Mouse (Mus musculus): ENCODE data around the gene Zdhhc23.
A peak's percentile ranks its signal among the peaks of the same experiment; 100 is the strongest.

The Zdhhc23 gene

DNA sequence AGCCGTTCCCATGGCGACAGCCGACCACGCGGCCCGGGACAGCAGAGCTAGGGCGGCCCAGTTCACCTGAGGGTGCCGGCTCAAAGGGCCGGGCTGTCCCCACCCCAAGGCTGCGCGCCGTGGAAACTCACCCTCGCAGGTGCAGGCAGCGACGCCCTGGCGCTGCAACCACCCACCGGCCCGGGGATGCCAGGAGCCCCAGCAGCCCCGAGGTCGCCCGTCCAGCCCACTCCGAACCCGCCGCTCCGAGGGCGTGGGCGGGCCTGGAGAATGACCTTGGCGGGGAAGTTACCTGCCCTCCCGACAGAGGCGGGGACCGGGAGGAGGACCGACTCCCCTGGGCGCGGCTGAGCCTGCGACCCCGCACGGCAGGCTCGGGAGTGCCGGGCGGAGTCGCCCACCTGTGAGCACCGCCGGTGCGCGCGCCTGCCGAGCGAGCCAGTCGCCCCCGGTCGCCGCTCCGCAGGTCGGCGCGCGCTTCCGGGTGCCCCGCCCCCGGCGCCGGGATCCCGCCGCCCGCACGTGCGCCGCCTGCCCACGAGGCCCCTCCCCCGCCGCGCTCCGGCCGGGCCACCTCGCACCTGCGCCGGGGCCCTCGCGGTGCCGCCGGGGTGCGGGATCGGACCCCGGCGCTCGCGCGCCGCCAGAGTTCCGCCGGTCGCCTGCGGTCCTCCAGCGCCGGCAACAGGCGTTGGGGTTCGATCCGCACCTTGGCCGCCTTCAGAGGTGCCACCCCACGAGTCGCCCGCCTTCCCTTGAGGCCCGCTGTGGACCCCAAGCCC lies at the start of gene Zdhhc23:
Gene Zdhhc23 (minus strand): TSS at position 464 of the 782 bp plus-strand sequence.
- DNase-seq (ENCODE audit: low spot score) = peak; percentile 13

DNA sequence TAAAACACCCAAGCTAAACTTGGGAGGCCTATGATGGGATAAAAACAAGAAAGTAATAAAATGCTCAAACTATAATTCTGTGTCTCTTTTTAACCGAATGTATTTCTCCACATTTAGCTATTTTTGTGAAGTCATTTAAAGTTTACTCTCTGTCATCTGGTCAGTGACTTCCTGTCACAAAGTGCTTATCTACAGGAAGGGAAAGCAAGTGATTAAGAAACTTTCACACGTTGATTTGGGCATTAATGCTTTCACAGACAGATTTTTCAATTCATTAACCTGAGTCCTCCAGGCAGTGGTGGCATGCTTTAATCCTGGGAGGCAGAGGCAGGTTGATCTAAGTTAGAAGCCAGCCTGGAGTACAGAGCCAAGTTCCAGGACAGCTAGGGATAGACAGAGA lies 49.7 kb upstream of the Zdhhc23 start:
- no peak for DNase-seq (ENCODE audit: low spot score)

DNA sequence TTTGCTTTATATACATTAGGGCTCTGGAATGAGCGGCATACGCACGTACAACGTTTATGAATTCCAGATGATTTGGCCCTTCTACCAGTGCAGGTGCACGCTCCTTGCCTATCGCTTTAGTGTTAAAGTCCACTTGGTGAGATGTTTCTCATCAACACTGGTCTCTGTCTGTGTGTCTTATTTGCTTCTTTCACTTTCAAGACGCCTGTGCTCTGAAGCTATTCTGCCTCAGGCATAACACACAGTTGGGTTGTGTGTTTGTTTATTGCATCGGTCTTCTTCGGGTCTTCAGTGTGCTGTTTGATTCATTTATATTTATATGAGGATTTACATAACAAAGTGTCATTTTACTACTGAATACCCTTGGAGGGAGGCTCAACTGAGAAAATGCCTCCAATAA lies 47.2 kb upstream of the Zdhhc23 start:
- no peak for DNase-seq (ENCODE audit: low spot score)

DNA sequence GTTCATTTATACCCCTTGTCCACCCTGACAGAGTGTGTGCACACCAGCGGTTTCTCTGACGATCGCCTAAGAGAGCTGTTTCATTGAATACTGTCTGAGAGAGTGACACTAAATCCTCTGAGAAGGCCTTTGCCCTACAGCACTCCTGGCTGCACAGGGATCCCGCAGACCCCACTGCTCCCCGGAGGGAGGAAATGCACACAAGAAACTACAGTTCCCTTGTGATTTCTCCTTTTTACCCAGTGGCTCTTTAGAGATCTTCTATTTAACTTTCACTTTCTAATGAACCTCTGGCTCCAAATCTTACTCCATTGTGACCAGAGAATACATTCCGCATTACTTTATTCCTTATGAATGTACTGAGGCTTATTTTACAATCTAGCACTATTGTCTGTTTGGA lies 46.6 kb upstream of the Zdhhc23 start:
- DNase-seq (ENCODE audit: low spot score) = no peak

DNA sequence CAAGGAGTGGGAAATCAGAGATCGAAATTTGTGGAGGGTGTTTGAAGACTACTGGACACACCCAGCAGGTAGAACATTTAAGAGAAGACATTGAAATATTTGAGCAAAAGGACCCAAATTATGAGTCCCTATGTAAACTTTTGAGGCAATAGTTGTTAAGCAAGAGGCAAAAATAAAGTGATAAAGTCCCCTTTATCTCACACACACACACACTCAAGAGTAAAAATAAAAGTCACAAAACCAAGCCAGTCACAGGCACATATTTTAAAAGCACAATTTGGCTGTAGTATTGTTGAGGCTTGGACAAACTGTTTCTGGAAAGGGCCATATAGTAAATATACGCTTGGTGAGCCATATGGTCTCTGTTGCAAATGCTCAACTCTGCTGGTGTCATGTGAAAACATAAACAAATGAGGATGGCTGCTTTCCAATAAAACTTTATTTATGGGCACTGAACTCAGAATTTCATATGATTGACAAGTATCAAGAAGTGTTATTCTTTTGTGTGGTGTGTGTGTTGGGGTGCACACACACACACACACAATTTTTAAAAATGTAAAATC lies 39.5 kb upstream of the Zdhhc23 start:
- DNase-seq (ENCODE audit: low spot score) = no peak

DNA sequence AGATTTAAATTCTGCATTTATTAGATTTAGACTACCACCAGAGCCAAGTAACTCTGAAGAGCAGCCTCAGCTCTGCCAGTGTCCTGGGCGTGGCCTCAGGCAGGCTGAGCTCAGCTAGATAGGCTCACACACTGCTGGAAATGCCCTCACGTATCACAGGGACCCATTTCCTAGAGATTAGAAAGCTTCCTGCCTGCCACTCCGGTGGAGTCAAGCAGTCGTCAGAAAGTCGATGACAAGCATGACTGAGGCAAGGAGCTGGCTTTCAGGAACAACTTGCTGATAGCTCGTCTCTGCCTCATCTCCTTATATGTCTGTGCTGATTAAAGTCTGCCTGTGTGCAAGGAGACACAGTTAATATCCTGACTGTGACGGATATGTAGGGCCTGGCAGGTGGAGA lies 38.8 kb upstream of the Zdhhc23 start:
- DNase-seq (ENCODE audit: low spot score) = no peak

DNA sequence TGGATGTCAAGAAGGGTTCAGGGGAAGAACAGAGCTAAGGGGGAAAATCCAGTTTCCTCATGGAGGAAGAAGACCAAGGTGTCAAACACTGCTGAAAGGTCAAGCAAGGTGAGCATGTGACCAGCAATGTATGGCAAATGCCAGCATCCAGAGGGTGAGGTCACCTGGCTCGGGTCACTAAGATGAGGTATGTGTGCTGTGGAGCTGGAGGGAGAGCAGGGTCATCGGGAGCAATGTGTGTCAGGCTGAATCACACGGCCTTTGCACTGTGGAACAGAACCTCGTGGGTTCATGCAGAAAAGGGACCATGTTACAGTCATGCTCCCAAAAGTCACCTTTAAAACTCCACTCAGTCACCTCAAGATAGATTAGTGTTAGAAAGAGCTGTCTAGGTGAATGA lies 38.1 kb upstream of the Zdhhc23 start:
- DNase-seq (ENCODE audit: low spot score) = no peak

DNA sequence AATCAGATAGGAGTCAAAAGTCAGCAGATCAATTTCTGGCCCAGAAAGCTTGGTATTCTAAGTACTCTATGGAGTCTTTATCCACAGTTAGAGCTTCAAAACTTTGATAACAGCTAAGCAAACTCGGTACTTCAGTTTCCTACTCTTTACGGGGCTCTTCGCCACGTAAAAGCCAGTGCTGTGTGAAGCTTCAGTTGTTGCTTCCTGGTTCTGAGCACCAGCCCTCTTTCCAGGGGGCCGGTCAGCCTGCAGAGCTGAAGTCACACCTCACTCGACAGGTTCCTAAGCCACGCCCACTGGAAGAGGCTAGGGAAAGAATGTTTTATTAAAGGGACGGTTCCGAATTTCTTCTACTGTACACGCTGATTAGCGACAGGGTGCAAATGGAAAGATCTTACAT lies 36.6 kb upstream of the Zdhhc23 start:
- DNase-seq (ENCODE audit: low spot score) = peak; percentile 35

DNA sequence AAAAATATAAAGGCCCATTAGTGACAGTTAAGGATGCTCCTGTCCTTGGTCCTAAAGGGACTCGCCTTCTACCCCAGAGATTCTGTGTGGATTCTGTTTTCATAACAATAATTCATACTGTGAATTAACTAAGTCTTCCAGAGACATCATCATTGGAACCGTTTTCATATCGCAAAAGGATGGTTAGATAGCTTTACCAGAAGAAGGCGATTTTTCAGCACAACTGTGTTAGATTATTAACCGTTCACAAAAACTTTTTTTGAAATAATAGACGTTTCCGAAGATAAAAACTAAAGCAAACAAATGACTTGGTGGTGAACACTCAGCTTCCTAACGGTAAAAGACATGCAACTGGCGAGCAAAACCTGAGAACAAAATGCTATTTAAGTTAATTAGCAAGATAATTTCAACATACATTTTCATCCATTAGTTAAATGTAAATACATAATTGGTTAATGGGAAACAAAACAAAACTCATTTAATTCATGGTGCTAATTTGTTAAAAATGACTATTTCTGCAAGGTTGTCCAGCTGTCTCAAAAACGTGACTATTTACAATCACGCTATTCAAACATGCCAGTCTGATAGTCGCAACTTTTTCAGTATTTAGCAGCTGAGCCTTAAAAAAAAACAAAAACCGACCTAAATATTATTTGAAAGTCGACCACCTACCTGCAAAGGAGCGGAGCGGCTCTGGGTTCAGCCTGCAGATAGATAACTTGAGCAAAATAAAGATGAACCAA lies 36.0 kb upstream of the Zdhhc23 start:
- DNase-seq (ENCODE audit: low spot score) = no peak

DNA sequence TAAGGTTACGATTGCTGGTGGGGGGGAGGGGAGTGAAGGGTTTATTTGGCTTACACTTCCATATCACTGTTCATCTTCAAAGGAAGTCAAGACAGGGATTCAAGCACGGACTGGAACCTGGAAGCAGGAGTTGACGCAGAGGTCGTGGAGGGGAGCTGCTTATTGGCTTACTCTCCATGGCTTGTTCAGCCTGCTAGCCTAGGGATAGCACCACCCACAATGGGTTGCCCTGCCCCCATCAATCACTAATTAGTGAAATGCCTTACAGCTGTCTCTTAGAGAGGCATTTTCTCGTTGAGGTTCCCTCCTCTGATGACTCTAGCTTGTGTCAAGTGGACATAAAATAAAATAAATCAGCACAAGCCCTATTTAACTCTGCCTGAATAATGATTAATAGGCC lies 31.4 kb upstream of the Zdhhc23 start:
- no peak for DNase-seq (ENCODE audit: low spot score)

DNA sequence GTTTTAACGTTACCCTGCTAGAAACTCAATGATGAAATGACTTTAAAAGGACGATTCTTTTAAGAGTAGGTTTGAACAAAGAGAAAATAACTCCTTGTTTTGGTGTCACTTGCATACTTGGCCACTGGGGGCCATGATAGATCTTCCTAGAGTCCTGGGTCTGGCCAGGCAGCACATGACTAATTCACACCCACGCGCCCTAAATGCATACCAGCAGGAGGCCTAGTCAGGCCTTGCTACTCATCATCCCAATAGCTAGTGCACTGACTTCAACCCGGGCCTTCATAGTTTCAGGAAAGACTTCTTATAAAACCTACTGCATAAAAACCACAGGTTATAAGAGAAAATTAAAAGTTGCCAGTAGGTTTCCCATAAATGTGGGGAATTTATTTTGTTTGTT lies 22.5 kb upstream of the Zdhhc23 start:
- DNase-seq (ENCODE audit: low spot score) = no peak

DNA sequence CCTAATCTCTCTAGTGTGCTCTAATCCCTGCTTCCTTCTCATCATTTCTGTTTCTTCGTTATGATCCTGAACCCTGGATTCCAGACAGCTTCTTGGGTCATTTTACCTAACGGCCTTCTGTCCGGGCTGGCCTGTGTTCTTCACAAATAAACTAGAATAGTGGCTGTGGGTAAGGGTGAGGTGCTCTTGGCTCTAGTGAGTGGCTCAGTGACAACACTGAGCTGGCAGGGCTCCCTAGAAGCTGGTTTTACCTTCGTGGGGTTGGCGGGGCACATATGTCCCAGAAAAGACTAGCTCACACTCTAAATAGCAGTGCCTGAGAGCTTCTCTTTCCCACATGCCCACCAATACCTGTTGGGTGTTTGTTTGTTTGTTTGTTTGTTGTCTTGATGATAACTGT lies 19.9 kb upstream of the Zdhhc23 start:
- DNase-seq (ENCODE audit: low spot score) = no peak

DNA sequence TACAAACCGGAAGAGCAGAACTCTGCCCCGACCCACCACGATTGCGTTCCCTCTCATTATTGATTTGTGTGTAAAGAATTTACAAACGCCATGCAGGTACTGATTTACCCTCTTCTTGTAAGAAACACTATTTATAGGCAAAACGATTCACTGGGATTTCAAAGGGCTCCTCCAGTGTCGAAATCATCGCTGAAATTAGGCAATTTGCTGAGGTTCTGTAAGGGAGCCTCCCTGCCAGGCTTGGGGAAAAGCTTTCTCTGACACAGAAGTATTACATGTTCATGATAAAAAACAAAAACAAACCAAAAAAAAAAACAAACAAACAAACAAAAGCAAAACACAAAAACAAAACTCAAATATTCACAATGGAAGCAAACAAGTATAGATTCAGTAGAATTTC lies 19.5 kb upstream of the Zdhhc23 start:
- no peak for DNase-seq (ENCODE audit: low spot score)

DNA sequence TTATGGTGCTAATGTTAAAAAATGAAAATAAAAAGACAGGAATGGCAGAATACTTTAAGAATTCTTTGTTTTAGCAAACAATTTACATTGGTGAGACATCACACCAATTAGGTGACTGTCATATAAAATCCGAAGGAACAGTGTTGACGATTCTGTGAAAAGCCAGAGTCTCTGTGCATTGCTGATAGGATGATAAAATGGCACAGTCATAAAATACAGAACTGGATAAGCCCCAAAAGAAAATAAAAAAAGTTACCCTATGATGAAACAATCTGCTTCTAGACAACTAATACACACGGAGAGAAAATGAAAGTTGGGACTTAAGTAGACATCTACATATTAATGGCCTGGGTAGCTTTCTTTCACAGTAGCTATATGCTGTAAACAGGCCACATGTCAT lies 15.0 kb upstream of the Zdhhc23 start:
- no peak for DNase-seq (ENCODE audit: low spot score)

DNA sequence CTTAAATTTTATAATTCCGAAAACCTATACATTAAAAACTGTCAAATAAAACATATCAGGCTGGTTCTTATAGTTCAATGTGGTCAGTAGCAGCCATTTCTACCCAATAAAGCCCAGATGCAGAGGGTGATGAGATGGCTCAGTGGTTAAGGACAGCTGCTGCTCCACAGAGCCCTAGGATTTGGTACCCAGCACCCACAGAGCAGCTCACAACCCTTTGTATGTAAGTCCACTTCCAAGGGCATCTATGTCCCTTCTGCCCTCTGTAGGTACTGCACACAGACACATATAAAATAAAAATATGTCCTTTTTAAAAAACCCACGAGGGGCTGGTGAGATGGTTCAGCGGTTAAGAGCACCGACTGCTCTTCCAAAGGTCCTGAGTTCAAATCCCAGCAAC lies 6.7 kb upstream of the Zdhhc23 start:
- no peak for DNase-seq (ENCODE audit: low spot score)

DNA sequence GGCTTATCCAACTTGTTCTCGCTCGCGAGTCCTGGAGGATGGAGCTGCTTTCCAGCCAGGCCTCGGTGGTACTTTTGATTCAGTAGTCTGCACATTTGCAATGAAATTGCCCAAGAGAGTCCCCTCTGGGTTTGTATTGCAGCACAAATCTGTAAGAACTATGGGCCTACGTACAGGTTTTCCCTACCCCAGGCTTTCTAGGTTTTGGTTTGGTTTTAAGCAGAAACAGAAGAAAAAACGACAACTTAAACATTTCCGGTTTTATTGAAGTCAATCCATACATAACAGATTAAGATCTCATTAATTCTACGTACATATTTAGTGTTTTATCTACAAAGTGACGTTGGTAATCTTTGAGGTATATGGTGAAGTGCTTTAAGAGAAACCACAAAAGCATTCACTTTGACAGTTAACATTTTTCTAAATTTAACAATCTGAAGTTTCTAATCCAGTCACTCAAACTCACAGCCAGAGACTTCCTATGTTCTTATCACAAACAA lies 569 bp upstream of the Zdhhc23 start:
- DNase-seq (ENCODE audit: low spot score) = no peak

DNA sequence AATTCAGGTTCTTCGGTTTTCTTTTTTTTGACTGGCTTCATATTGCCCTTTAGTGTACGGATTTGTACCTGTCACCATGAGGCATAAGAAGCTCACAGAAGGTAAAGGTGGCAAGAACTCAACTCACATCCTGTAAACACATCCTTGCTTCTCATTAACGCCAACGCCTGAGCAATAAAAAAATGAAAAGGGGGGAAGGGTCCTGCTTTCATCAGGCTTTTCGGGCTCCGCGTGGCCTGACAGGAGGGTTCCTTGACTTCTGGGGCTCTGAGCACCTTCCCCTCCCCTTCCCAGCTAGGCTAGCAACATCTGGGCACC lies 622 bp downstream of the Zdhhc23 start:
- DNase-seq (ENCODE audit: low spot score) = no peak

DNA sequence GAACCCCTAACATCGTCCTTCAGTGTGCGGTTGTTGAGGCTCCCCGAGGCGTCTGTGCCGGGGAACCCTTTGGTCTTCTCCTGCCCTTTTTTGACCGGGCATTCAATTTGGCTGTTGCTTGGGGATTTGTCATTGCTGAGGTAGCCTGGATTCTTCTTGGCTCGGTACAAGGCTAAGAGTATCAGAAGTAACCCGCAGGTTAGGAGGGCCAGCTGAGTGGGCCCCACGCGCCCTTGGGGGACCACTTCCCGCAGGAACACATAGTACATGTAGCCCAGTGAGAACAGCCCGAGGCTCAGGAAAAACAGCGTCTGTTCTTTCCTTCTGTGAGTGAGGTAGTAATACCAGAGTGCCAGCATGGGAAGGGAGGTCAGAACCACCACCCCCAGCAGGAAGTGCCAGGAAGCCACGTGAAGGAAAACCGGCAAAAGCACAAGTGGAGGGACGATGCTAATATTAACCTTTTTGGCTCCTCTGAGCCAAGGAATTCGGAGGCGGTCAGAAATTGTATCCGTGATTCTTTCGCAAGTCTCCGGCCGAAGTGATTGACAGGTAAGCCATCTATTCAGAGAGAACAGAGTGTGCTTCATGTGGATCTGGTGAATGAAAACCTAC lies 5.9 kb downstream of the Zdhhc23 start:
- no peak for DNase-seq (ENCODE audit: low spot score)

DNA sequence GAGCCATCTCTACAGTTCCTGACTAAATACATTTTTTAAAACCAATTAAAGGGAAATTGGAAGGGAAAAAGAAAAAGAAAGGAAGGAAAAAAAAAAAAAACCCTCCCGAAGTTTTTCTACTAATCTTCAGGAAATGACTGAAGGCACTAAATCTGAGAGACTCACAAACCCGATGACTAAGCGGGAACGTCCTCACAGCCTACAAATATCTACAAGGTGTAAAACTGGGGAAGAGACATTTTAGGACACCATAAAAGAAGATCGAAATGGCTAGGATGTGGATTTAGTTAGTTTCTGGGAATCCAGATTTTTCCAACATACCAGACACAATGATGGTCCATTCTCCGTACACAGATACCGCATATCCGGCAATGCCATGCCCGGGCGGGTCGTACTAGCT lies 6.4 kb downstream of the Zdhhc23 start:
- DNase-seq (ENCODE audit: low spot score) = no peak

DNA sequence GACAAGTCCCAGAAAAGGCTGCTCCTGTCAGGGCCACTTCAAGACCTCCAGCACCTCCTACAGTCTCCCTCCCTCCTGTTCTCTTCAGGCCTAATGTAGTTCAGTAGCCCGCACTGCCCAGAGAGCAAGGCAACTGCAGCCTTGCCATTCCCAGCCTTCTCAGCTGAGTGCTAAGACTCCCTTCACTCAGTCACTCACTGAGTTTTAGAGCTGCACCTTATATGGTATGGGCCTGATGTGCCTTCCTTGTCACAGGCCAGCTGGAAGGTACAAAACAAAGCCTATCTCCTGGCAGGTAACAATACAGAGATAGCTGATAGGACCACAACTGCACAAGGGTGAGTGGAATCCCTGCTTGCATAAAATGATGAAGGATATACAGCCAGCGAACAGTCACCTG lies 7.2 kb downstream of the Zdhhc23 start:
- DNase-seq (ENCODE audit: low spot score) = no peak

DNA sequence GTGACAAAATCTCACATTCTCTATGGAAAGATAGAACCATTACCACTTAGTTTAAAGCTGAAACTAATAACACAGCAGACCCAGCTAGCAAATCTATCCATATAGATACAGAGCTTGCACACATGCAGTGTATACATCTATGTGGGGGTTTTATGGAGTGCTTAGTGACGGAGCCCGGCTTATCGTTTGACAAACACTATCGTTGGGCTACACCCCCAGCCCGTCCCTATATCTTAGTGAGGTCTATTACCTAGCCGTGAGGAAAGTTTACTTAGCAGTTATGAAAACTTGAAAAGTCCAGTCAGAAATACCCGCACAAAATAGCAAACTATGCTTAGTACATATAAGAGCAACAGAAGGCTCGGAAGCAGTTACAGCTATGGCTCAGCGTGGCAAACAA lies 7.8 kb downstream of the Zdhhc23 start:
- no peak for DNase-seq (ENCODE audit: low spot score)

DNA sequence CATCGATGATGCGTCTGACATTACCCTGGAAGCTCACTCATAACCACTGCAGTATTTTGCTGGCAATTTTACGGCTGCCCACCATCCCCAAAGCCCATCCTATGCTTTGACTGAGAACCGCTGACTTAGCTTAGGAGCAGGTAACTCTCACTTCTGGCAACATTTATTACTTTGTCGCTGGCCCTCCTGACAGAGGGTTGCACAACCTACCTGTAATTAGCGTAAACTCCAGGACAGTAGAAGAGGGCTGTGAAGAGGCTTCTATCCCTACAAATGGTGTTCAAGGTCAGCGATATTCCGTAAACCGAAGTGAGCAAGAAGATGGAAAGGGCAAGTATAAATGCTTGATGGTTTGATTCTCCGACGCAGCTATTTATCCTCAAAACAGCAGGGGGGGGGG lies 8.4 kb downstream of the Zdhhc23 start:
- no peak for DNase-seq (ENCODE audit: low spot score)

DNA sequence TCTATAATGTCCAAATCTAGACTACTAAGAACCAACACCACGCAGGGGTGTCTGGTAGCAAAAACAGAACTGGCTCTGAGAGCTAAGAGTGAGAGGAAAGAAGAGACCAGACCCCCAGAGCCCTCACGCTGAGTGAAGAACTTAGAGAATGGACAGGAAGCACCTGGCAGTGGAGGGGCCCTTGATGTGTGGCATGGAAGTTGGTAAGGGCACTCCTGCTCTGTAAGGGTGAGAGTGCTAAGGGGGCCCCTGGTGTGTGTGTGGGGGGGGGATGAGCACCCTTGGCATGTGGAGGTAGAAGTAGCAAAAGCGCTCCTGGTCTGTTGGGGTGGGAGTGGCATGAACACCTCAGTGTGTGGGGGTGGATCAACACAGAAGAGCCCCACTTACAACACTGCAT lies 9.2 kb downstream of the Zdhhc23 start:
- no peak for DNase-seq (ENCODE audit: low spot score)

Data from ovary, adult 18-20 months (tissue).